Mouse (Mus musculus) cortical plate, adult 2 months (tissue): Measurements from ENCODE around the gene Slc30a9. TPM values are rescaled to one million over a fixed set of nuclear protein-coding genes. Genes with fewer than 3 reads are reported as not detected.

Experiments used
- H3K27ac ChIP-seq: fragments of 200-500 bp; 2 replicates; pipeline ENCODE4 v1.5.1; 2012; ENCODE audit warnings: low read length, control low read depth, inconsistent platforms; ENCODE audit not compliant: insufficient read depth
- H3K4me1 ChIP-seq: fragments of 200-500 bp; 2 replicates; pipeline ENCODE4 v1.6.1; 2011; ENCODE audit warnings: low read length; ENCODE audit not compliant: control insufficient read depth, insufficient read depth
- H3K4me3 ChIP-seq: fragments of 200-500 bp; 2 replicates; pipeline ENCODE4 v1.5.1; 2011; ENCODE audit warnings: mild to moderate bottlenecking, low read length, control low read depth; ENCODE audit not compliant: insufficient read depth
- CTCF ChIP-seq: fragments of 200-500 bp; IDR thresholded peaks from 2 replicates; pipeline ENCODE4 v1.5.1; 2011; ENCODE audit warnings: mild to moderate bottlenecking, control low read depth, low read length; ENCODE audit not compliant: insufficient read depth; ENCODE audit errors: extremely low read depth
- POLR2A ChIP-seq: fragments of 200-500 bp; IDR thresholded peaks from 2 replicates; pipeline ENCODE4 v1.6.1; 2011; ENCODE audit warnings: mild to moderate bottlenecking, low read length, control low read depth; ENCODE audit not compliant: insufficient read depth; ENCODE audit errors: extremely low read depth
- polyA plus RNA-seq: library from polyadenylated mRNA; depleted of rRNA; stranded (reverse); fragments of >200 nt; gene quantifications from 2 replicates; pipeline ENCODE4 v1.2.3, GENCODE M21; 2012; rRNA removed

Gene Slc30a9
- polyA plus RNA-seq, result 110 and 132 TPM in 2 replicates

- H3K4me1 ChIP-seq, result peaks cover 4% of the 10 kb centered on the region; the same call in 1 of the 2 replicates
- peak within 1 kb of the TSS; percentile 22; the same call in 1 of the 2 replicates for H3K27ac ChIP-seq
- peak within 1 kb of the TSS; percentile 57 for H3K4me3 ChIP-seq
- TF ChIP-seq POLR2A (peak; percentile 97), CTCF (no peak)
Measured at GRCm38 (mm10) chr5:67306698-67307521, at the start of gene Slc30a9. Slc30a9 (plus strand) TSS chr5:67306955.

GRCm38 (mm10) chr5:67258473-67258872 lies 48.3 kb upstream of the Slc30a9 start:
- TF ChIP-seq POLR2A, result no peak
- no peak for TF ChIP-seq CTCF
- no peak overlapping the region for H3K27ac ChIP-seq
- no peak overlapping the region for H3K4me3 ChIP-seq
- peaks cover 2% of the 10 kb centered on the region; the same call in 1 of the 2 replicates for H3K4me1 ChIP-seq

- peak overlapping the region; percentile 56 for H3K4me3 ChIP-seq
- H3K4me1 ChIP-seq, result peaks cover 2% of the 10 kb centered on the region; the same call in 1 of the 2 replicates
- H3K27ac ChIP-seq, result no peak overlapping the region
- TF ChIP-seq CTCF (no peak), POLR2A (no peak)
Measured at GRCm38 (mm10) chr5:67260159-67260530, 46.6 kb upstream of the Slc30a9 start.

GRCm38 (mm10) chr5:67260531-67261371 lies 46.0 kb upstream of the Slc30a9 start, which contains the start of gene Tmem33:
Tmem33 (plus strand) TSS chr5:67260565.
- TF ChIP-seq CTCF (no peak), POLR2A (peak; percentile 76)
- peaks cover 2% of the 10 kb centered on the region; the same call in 1 of the 2 replicates for H3K4me1 ChIP-seq
- peak within 1 kb of the TSS; percentile 56 for H3K4me3 ChIP-seq
- H3K27ac ChIP-seq, result peak within 1 kb of the TSS; percentile 56; the same call in 1 of the 2 replicates

- peaks cover 2% of the 10 kb centered on the region; the same call in 1 of the 2 replicates for H3K4me1 ChIP-seq
- H3K4me3 ChIP-seq, result no peak overlapping the region
- no peak for TF ChIP-seq POLR2A
- TF ChIP-seq CTCF, result no peak
- H3K27ac ChIP-seq, result no peak overlapping the region
Measured at GRCm38 (mm10) chr5:67262964-67263363, 43.8 kb upstream of the Slc30a9 start.

- H3K27ac ChIP-seq, result no peak overlapping the region
- H3K4me3 ChIP-seq, result no peak overlapping the region
- TF ChIP-seq CTCF (no peak), POLR2A (no peak)
- H3K4me1 ChIP-seq, result no peaks in the 10 kb centered on the region
Measured at GRCm38 (mm10) chr5:67266106-67266505, 40.6 kb upstream of the Slc30a9 start.

- Histone ChIP-seq H3K4me1 (no peaks in the 10 kb centered on the region), H3K27ac (no peak overlapping the region), H3K4me3 (no peak overlapping the region)
- no peak for TF ChIP-seq CTCF
- no peak for TF ChIP-seq POLR2A
Measured at GRCm38 (mm10) chr5:67269309-67269708, 37.4 kb upstream of the Slc30a9 start.

- Histone ChIP-seq H3K4me1 (no peaks in the 10 kb centered on the region), H3K27ac (no peak overlapping the region), H3K4me3 (no peak overlapping the region)
- TF ChIP-seq POLR2A (no peak), CTCF (no peak)
Measured at GRCm38 (mm10) chr5:67279407-67279806, 27.3 kb upstream of the Slc30a9 start.

- Histone ChIP-seq H3K4me3 (no peak overlapping the region), H3K27ac (no peak overlapping the region)
Measured at GRCm38 (mm10) chr5:67279840-67280239, 26.9 kb upstream of the Slc30a9 start.

More at GRCm38 (mm10) chr5:67279840-67280239, 26.9 kb upstream of the Slc30a9 start:
- no peaks in the 10 kb centered on the region for H3K4me1 ChIP-seq
- TF ChIP-seq POLR2A, result no peak
- no peak for TF ChIP-seq CTCF
